Mouse (Mus musculus) heart, adult 2 months (tissue): ENCODE data around the gene Elfn2.

Experiments
- EP300 ChIP-seq: fragments of 200-500 bp; IDR thresholded peaks from 2 replicates; pipeline ENCODE4 v1.6.1; 2011; ENCODE audit warnings: low read depth, low read length, control low read depth; ENCODE audit not compliant: insufficient read depth
- POLR2A ChIP-seq: fragments of 200-500 bp; IDR thresholded peaks from 2 replicates; pipeline ENCODE4 v1.6.1; 2011; ENCODE audit warnings: mild to moderate bottlenecking, low read depth, low read length, control low read depth; ENCODE audit not compliant: insufficient read depth

DNA sequence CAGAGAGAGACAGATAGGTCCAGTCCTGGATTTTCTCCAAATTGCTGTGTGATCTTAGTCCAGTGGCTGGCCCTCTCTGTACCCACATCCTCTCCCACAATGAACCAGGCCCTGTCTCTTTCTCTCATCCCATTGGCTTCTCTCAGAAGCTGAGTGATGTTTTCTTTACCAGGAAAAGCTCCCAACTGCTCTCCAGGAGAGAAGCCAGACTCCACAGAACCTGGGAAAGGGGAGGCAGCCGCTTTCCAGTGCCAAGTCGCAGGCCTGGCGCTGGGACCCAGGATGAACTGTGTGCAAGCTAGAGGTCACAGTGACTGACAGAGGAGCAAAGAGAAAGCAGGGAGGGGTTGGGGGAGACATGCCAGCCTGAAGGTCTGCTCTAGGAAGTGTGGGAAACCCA is 93.6 kb downstream of the Elfn2 start:
- TF ChIP-seq EP300 = no peak
- no peak for TF ChIP-seq POLR2A
